Mouse (Mus musculus) CH12.LX (cell line): ENCODE results near the gene Sertad1.

Experiments used
- CHD1 ChIP-seq: IDR thresholded peaks from 2 replicates; pipeline ENCODE4 v1.6.1; 2012; ENCODE audit warnings: low read depth, low read length, improper control_type of control experiment, inconsistent platforms
- CHD2 ChIP-seq: IDR thresholded peaks from 2 replicates; pipeline ENCODE4 v1.6.1; 2011; ENCODE audit warnings: low read length, improper control_type of control experiment
- CTCF ChIP-seq, 2 experiments: IDR thresholded peaks in 1 of 2; conservative IDR thresholded peaks in 1 of 2; 2 replicates each; pipeline ENCODE4 v1.5.1; 2011 to 2012; ENCODE audit warnings: low read depth in 2 of 2, low read length in 2 of 2, improper control_type of control experiment in 1 of 2, inconsistent platforms in 1 of 2, mild to moderate bottlenecking in 1 of 2, moderate library complexity in 1 of 2
- EP300 ChIP-seq: IDR thresholded peaks from 2 replicates; pipeline ENCODE4 v1.6.1; 2011; ENCODE audit warnings: low read length, improper control_type of control experiment
- ETS1 ChIP-seq: conservative IDR thresholded peaks from 2 replicates; pipeline ENCODE4 v1.6.1; 2012; ENCODE audit warnings: low read depth, mild to moderate bottlenecking, inconsistent platforms, low read length, improper control_type of control experiment, moderate library complexity
- MEF2A ChIP-seq: IDR thresholded peaks from 2 replicates; pipeline ENCODE4 v1.6.1; 2014; ENCODE audit warnings: low read depth, mild to moderate bottlenecking, inconsistent platforms, low read length, improper control_type of control experiment, borderline replicate concordance
- NRF1 ChIP-seq: IDR thresholded peaks from 2 replicates; pipeline ENCODE4 v1.6.1; 2014; ENCODE audit warnings: low read depth, mild to moderate bottlenecking, inconsistent platforms, low read length, improper control_type of control experiment, moderate library complexity
- PAX5 ChIP-seq: IDR thresholded peaks from 2 replicates; pipeline ENCODE4 v1.6.1; 2012; ENCODE audit warnings: low read length, inconsistent platforms, mixed read lengths
- POLR2A ChIP-seq: IDR thresholded peaks from 2 replicates; pipeline ENCODE4 v1.6.1; 2011; ENCODE audit warnings: low read depth, mild to moderate bottlenecking, improper control_type of control experiment, low read length
- SIN3A ChIP-seq: IDR thresholded peaks from 2 replicates; pipeline ENCODE4 v1.6.1; 2012; ENCODE audit warnings: low read length, improper control_type of control experiment, inconsistent platforms
- UBTF ChIP-seq: IDR thresholded peaks from 2 replicates; pipeline ENCODE4 v1.6.1; 2012; ENCODE audit warnings: low read depth, mild to moderate bottlenecking, inconsistent platforms, low read length, improper control_type of control experiment, moderate library complexity
- USF1 ChIP-seq: IDR thresholded peaks from 2 replicates; pipeline ENCODE4 v1.6.1; 2014; ENCODE audit warnings: low read depth, mild to moderate bottlenecking, inconsistent platforms, low read length, improper control_type of control experiment

DNA sequence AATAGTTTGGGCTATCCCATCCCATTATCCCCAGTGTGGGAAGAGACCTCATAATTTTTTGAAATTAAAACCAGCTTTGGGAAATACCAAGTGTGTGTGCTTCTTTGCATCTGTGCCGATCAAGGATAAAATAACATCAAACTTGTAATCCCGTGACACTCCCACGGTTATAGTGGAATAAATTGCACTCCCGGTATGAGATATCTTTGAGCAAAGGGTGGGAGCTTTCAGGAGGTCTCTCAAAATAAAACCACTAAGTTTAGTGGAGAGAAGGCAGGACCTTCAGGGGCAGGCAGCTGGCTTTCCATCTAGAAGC lies 3.5 kb downstream of the Sertad1 start:
- TF ChIP-seq POLR2A (no peak), MEF2A (no peak), CTCF (conservative IDR thresholded peaks at IDR 0.05 in 1 of 2, IDR thresholded peaks at IDR 0.05 in 1 of 2; ENCODE audit: low read depth in 2 of 2, low read length in 2 of 2) (no peak), UBTF (no peak), CHD2 (no peak), NRF1 (no peak), USF1 (no peak), SIN3A (no peak), ETS1 (no peak), CHD1 (no peak), PAX5 (no peak), EP300 (no peak)
